Mouse (Mus musculus): ENCODE results near the gene Srp9.
"Not testable (repeated sequence)": the region's sequence is repeated elsewhere in the genome, so short reads cannot be mapped to it uniquely, and the experiment has no call there.

GRCm38 (mm10) chr1:182176985-182177384, 52.4 kb downstream of the Srp9 start:
- not testable (repeated sequence) for TF ChIP-seq MAFK (IDR thresholded peaks at IDR 0.05; ENCODE audit: insufficient read depth, low read depth, low read length); HCFC1 (IDR thresholded peaks at IDR 0.05; ENCODE audit: borderline replicate concordance, insufficient read depth, low read length); ZC3H11A (IDR thresholded peaks at IDR 0.05; ENCODE audit: borderline replicate concordance, low read depth, low read length)
